Mouse (Mus musculus) right cerebral cortex, postnatal 36 days (tissue): ENCODE data around the gene Rabggta.

Experiments
- DNase-seq, 2 experiments: peaks; one replicate each; pipeline ENCODE4 v3.0.0; 2022; ENCODE audit warnings: low spot score in 2 of 2, mixed read lengths in 1 of 2

Gene Rabggta

GRCm38 (mm10) chr14:55721700-55722437 is at the start of gene Rabggta:
Gene Rabggta (minus strand): TSS chr14:55722263.
- DNase-seq, result peak; percentile 90 to 93

- no peak for DNase-seq
Observed at GRCm38 (mm10) chr14:55769087-55769703, 47.1 kb upstream of the Rabggta start.

- DNase-seq, result no peak
Observed at GRCm38 (mm10) chr14:55768555-55768954, 46.5 kb upstream of the Rabggta start.

DNA sequence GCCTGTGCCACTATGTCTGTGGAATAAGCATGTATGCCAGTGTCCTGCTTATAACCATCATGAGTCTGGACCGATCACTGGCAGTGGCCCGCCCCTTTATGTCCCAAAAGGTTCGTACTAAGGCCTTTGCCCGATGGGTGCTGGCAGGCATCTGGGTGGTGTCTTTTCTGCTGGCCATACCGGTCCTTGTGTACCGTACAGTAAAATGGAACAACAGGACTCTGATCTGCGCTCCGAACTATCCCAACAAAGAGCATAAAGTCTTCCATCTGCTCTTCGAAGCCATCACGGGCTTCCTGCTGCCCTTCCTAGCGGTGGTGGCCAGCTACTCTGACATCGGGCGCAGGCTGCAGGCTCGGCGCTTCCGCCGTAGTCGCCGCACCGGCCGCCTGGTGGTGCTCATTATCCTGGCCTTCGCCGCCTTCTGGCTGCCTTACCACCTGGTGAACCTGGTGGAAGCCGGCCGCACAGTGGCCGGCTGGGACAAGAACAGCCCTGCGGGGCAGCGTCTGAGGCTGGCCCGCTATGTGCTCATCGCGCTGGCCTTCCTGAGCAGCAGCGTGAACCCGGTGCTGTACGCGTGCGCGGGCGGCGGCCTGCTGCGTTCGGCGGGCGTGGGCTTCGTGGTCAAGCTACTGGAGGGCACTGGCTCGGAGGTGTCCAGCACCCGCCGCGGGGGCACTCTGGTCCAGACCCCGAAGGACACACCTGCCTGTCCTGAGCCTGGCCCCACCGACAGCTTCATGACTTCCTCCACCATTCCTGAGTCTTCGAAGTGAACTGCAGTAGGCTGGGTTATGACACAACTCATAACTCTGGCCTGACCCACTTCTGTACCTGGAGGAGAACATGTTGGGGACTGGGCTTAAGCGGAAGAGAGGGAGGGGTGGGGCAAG is 45.7 kb upstream of the Rabggta start:
- DNase-seq, result no peak

- no peak for DNase-seq
Observed at GRCm38 (mm10) chr14:55765696-55766095, 43.6 kb upstream of the Rabggta start, which contains the start of gene Ltb4r1. Gene Ltb4r1 (plus strand): TSS chr14:55765962.

GRCm38 (mm10) chr14:55763166-55763565 is 41.1 kb upstream of the Rabggta start:
- DNase-seq, result no peak

- no peak for DNase-seq
Observed at GRCm38 (mm10) chr14:55762001-55762821, 40.1 kb upstream of the Rabggta start.

DNA sequence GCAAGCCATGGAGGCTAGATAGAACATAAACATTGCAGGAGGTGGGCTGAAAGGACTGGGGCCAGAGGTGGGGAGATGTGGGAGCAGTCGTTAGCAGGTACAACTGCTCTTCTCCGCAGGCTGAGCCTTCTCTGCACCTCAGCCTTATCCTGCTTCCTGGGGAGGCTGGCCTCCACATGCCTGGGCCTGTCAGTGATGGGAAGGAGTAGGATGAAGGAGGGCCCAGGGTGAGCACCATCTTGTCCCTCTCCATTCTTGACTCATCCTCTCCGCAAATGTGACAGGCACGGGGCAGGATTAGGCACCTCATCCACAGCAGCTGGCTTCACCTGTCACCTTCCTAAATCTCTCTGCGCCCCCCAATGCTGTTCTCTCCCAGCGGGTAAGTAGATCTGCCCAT is 39.1 kb upstream of the Rabggta start, which contains the start of gene Ltb4r2:
Ltb4r2 (plus strand) TSS at position 266 of the 400 bp plus-strand sequence.
- DNase-seq, result no peak

DNA sequence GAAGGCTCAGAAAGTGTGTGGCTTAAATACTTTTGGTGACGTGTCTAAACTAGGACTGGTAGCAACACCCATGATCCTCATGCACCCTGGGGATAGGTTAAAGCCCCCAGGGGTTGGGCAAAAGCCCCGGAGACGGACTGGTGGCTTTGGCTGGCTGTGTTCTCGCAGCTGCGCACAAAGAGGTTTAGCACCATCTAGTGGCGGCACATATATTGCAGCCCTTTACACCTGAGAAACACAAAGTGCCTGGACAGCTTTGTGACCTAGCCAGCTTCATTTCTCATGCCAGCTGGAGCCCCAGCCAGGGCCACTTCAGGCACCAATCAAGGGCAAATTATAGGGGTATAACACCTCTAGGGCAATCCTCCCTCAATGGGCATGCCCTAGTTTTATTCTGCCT is 38.1 kb upstream of the Rabggta start:
- DNase-seq, result peak; percentile 69 to 75

- DNase-seq, result no peak
Observed at GRCm38 (mm10) chr14:55758363-55758784, 36.3 kb upstream of the Rabggta start, which contains the start of gene Cideb. Gene Cideb (minus strand): TSS chr14:55758458.

DNA sequence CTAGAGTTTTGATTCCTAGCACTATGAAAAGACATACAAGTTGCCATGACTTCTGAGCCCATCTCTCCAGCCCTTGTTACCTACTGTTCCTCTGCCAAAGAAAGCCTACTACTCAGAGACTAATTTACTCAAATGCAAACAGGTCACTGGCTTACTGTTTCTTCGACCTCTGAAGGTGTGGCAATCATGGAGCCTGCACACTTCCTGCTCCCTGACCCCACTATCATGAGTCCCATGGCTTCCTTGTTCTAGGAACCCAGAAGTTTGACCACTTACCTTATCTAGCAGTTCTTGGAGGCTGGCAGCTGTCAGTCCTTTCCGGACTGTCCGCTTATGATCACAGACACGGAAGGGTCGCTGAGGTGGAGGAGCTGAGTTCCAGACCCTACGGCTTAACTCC is 35.5 kb upstream of the Rabggta start:
- no peak for DNase-seq

- DNase-seq, result no peak
Observed at GRCm38 (mm10) chr14:55747051-55747847, 25.2 kb upstream of the Rabggta start.

DNA sequence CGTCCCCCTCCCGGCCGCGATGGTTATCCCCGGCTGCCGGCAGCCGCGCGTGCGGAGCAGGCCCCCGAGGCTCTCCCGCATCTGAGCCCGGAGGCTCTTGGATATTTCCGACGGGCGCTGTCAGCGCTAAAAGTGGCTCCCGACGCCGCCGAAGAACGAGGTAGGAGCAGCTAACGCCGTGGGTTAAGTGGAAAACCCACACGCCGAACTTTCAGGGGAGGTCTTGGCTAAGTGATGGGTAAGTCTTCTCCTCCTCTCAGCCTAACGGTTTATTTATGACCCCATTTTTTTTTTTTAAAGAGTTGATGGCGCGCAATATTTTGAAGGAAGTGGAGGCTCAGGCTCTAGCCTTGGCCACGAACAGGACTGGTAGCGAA is 23.8 kb upstream of the Rabggta start:
- no peak for DNase-seq

DNA sequence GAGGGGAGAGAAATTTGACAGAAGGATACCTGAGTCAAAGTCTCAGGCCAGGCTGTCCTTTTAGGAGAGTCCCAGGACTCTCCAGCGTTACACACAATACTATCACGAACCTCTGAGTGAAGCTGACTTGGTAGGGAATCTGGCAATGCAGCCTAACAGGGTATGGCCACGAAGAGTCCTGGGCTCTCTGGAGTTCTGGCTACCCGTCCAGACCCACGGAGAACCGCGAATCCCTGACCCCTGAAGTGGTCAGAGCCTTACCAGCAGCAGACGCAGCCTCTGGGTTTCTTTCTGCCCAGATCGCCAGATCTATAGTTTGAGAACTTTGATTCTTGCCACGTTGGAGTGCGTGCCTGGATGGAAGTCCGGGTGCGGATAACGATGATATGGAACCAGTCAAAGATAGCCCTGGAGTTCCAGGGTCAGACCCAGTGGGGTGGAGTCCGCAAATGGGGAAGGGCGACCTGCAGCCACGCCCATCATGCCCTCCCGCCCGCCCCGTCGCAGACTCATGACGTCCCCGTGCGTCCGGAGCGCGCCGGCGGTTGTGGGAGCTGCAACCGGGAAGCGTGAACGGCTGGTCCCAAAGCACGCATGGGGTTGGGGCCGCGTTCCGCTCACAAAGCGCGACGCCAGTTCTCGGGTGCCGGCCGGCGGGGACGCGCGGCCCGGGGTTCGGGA is 23.3 kb upstream of the Rabggta start, which contains the start of the genes Dhrs1 and Nop9:
Dhrs1 (minus strand) TSS at position 511 of the 681 bp plus-strand sequence.
Nop9 (plus strand) TSS at position 514 of the 681 bp plus-strand sequence.
- DNase-seq, result peak; percentile 76

DNA sequence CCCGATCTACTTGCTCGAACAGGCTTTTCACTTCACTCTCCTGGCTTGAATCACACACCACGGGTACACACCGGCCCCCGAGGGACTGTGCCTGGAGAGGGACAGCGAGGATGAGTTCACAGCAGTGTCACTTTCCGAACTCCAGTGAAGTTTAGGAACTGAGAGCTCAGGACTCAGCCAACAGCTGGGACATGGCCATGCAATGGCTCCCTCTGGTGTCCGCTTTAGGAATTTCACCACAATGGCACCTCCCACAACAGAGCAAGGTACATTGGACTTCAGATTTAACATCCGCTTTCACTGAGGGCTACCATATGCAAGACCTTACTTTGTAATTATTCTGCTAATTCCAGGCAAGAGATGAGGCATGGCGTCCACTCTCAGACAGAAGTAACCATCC is 21.6 kb upstream of the Rabggta start:
- DNase-seq, result peak; percentile 63 to 70

DNA sequence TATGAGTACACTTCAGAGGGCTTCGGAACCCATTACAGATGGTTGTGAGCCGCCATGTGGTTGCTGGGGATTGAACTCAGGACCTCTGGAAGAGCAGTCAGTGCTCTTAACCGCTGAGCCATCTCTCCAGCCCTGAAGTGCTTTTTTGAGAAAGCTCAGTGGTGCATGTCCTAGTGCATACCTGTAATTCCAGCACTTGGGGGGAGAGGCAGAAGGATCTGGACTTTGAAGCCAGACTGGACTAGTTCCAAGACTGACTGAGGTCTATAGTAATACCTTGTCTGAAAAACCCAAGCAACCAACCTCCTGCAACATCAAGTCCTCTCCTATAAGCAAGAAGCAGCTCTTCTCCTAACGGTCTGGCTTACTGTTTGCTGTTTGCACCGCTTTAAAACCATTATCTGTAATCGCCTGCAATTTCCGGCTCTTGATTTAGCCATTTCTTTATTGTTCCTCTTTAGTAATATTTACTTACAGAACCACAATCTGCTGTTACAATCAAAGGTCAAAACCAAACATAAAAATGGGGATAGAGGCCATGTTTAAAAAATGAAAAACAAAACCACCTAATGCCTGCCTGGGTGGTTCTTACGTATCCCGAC is 15.1 kb upstream of the Rabggta start:
- no peak for DNase-seq

GRCm38 (mm10) chr14:55735758-55736157 is 13.7 kb upstream of the Rabggta start:
- DNase-seq, result no peak

- no peak for DNase-seq
Observed at GRCm38 (mm10) chr14:55735334-55735733, 13.3 kb upstream of the Rabggta start.

DNA sequence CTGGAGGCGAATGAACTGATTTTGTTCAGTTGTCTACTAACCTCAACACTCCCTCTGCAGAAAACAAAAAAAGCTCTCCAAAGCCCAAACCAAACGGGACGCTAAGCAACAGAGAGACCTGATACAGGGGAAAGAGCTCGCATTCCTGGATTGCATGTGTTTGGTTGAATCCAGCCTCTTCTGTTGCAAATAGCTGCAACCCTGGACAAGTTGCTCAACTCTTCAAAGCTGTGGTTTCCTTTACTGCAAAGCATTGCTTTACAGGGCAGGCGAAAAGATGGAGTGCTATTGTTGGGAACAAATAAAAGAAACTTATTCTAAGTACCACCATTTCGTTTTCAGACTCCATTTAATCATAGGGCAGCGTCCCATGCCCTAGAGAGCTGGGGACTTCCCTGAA is 12.8 kb upstream of the Rabggta start:
- DNase-seq, result no peak
